Mouse (Mus musculus) layer of hippocampus, postnatal 14 days (tissue): Measurements from ENCODE around the gene Sh3bgr. TPM values are rescaled to one million over a fixed set of nuclear protein-coding genes. Genes with fewer than 3 reads are reported as not detected.
A peak's percentile ranks its signal among the peaks of the same experiment; 100 is the strongest.

Experiments
- DNase-seq, 2 experiments: peaks; one replicate each; pipeline ENCODE4 v3.0.0; 2021 to 2022; ENCODE audit warnings: low spot score in 2 of 2, mixed read lengths in 1 of 2
- total RNA-seq, 2 experiments: library from RNA; stranded (reverse); gene quantifications; 2 replicates each; pipeline ENCODE4 v1.2.3; 2021

Gene Sh3bgr
- total RNA-seq, 2 experiments from 2014 or later = 1.4 to 2.1 TPM

GRCm38 (mm10) chr16:96201485-96202232 is 1.4 kb downstream of the Sh3bgr start:
- no peak for DNase-seq

- DNase-seq = no peak
These were observed 9.5 kb downstream of the Sh3bgr start for GRCm38 (mm10) chr16:96209789-96210188.

GRCm38 (mm10) chr16:96210856-96211255 is 10.6 kb downstream of the Sh3bgr start:
- no peak for DNase-seq

- DNase-seq = no peak
These were observed 12.8 kb downstream of the Sh3bgr start for GRCm38 (mm10) chr16:96213027-96213426.

- no peak for DNase-seq
These were observed 21.2 kb downstream of the Sh3bgr start for GRCm38 (mm10) chr16:96221491-96221890.

- DNase-seq = no peak
These were observed 21.7 kb downstream of the Sh3bgr start for GRCm38 (mm10) chr16:96221959-96222358.

- DNase-seq = no peak
These were observed 22.2 kb downstream of the Sh3bgr start for GRCm38 (mm10) chr16:96222452-96222851.

GRCm38 (mm10) chr16:96228438-96228837 is 28.2 kb downstream of the Sh3bgr start:
- no peak for DNase-seq

- no peak for DNase-seq
These were observed 28.9 kb downstream of the Sh3bgr start for GRCm38 (mm10) chr16:96229044-96229555.

- peak; percentile 65 to 80 for DNase-seq
These were observed 30.2 kb downstream of the Sh3bgr start for GRCm38 (mm10) chr16:96230411-96230810.

- no peak for DNase-seq
These were observed 31.0 kb downstream of the Sh3bgr start for GRCm38 (mm10) chr16:96231251-96231650.

- DNase-seq = no peak
These were observed 31.7 kb downstream of the Sh3bgr start for GRCm38 (mm10) chr16:96231974-96232373.

GRCm38 (mm10) chr16:96233996-96234395 is 33.7 kb downstream of the Sh3bgr start:
- DNase-seq = no peak

- DNase-seq = no peak
These were observed 35.2 kb downstream of the Sh3bgr start, which contains the start of gene B3galt5 for GRCm38 (mm10) chr16:96235366-96235970. Gene B3galt5 (plus strand): TSS chr16:96235801.

- DNase-seq = no peak
These were observed 44.2 kb downstream of the Sh3bgr start for GRCm38 (mm10) chr16:96244496-96244895.

- peak; percentile 72 to 91 for DNase-seq
These were observed 49.4 kb downstream of the Sh3bgr start for GRCm38 (mm10) chr16:96249635-96250034.

- no peak for DNase-seq
These were observed 51.9 kb downstream of the Sh3bgr start for GRCm38 (mm10) chr16:96252146-96252545.

- no peak for DNase-seq
These were observed 58.2 kb downstream of the Sh3bgr start for GRCm38 (mm10) chr16:96258429-96258828.

GRCm38 (mm10) chr16:96271736-96272135 is 71.5 kb downstream of the Sh3bgr start:
- DNase-seq = no peak

- DNase-seq = no peak
These were observed 72.8 kb downstream of the Sh3bgr start for GRCm38 (mm10) chr16:96272929-96273619.

GRCm38 (mm10) chr16:96276596-96276995 is 76.3 kb downstream of the Sh3bgr start:
- DNase-seq = no peak
